Mouse (Mus musculus) neutrophil, adult 65 days (primary cell): ENCODE measurements around the gene Tex21. TPM values are rescaled to one million over a fixed set of nuclear protein-coding genes. Genes with fewer than 3 reads are reported as not detected.

Source experiments
- total RNA-seq: library from RNA; stranded (reverse); gene quantifications from 2 replicates; pipeline ENCODE4 v1.2.4, GENCODE M21; 2023

Tex21 gene
- not detected in 2 replicates for total RNA-seq

GRCm38 (mm10) chr12:76246646-76247045, at the start of gene Tex21:
TSS of gene Tex21 (minus strand) at chr12:76246746.

DNA sequence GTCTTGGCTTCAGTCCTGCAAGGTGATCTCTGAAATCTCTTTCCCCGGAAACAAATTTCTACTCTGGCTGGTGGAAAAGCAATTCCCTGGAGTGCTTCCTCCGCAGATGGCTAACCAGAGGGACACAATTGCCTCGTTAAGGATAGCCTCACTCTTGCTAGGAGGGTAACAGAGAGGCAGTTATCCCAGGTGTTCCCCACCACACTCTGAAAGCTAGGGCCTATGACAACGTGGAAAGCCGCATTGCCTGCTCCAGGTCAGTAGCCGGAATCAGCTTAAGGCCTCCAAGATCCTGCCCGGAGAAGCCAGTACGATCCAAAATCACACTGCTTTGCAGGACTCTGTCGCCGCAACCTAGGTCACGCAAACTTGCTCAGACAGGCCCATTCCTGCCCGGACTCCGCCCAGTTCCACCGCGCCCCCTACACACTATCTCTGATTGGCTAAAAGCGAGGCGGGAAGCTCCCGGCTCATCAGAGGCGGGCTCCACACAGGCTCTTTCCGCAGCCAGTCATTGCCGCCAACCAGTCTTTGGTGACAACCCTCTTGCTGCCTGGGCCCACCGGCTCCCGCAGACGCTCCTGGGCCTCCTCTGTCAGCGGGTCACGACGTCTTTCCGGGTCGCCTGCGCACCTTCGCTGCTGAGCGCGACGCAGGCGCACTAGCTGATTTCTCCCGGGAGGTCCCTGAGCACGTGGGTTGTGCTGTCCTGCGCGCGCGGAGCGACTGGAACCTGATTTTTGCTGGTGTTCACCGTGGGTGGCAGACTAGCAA, 8.4 kb upstream of the Tex21 start, which contains the start of gene Mthfd1:
Gene Mthfd1 (plus strand): TSS at position 574 of the 774 bp plus-strand sequence.

GRCm38 (mm10) chr12:76177000-76177863, 69.3 kb downstream of the Tex21 start, which contains the start of gene Esr2:
TSS of gene Esr2 (minus strand) at chr12:76177259.

Other genes starting within 250 kb of the Tex21 start
- gene Esr2, start 69.5 kb downstream of the Tex21 start, total RNA-seq, result not detected in 2 replicates
- 9.5 and 10.3 TPM in 2 replicates for gene Mthfd1, start 8.6 kb upstream of the Tex21 start, total RNA-seq
- gene Akap5, start 78.1 kb upstream of the Tex21 start, total RNA-seq, result 0.18 and 0.66 TPM in 2 replicates
- gene Zbtb25, start 122.9 kb upstream of the Tex21 start, total RNA-seq, result 4.5 and 4.9 TPM in 2 replicates
- 4.6 and 6.0 TPM in 2 replicates for gene Zbtb1, start 123.5 kb upstream of the Tex21 start, total RNA-seq
- gene Hspa2, start 157.4 kb upstream of the Tex21 start, total RNA-seq, result 4.7 and 7.3 TPM in 2 replicates
- not detected in 2 replicates for gene Ppp1r36, start 170.8 kb upstream of the Tex21 start, total RNA-seq